Mouse (Mus musculus) lung, adult 2 months (tissue): ENCODE data around the gene Dcaf15.

ENCODE experiments used
- CTCF ChIP-seq: fragments of 200-500 bp; IDR thresholded peaks from 2 replicates; pipeline ENCODE4 v1.5.1; 2011; ENCODE audit warnings: mild to moderate bottlenecking, low read length, control low read depth; ENCODE audit not compliant: insufficient read depth
- POLR2A ChIP-seq: fragments of 200-500 bp; IDR thresholded peaks from 2 replicates; pipeline ENCODE4 v1.6.1; 2011; ENCODE audit warnings: low read depth, mild to moderate bottlenecking, control low read depth, low read length, borderline replicate concordance; ENCODE audit errors: extremely low read depth

DNA sequence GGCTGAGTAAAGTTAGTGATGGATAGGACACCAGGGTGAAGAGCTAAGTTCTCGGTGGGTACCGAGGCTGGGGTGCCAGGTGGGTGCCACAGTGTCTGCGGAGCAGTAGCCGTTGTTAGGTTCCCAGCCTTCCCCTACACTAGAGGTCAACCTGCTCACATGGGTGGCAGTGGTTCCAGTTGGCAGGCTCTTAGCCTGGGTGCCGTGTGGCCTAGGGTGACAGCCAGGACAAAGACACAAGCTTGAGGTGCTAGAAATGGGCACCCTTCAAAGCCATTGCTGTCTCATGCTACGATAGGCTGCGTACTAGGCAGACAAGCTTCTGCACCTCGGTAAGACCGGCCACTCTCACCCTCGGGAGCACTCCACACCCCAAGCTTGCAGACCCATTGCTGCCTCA, 32.2 kb downstream of the Dcaf15 start:
- TF ChIP-seq CTCF (no peak), POLR2A (no peak)
